Mouse (Mus musculus): ENCODE measurements at regions not wholly inside any gene's neighbourhood (a gene's known extent, or its start where the extent isn't known, plus 50 kb on each side); places are given as distances from the start of the nearest gene placed in this dataset.

- DNase-seq (ENCODE audit: low spot score) (no peak), ATAC-seq (replicated peaks; ENCODE audit: insufficient number of reproducible peaks, low FRiP score, low TSS enrichment, low read depth) (no peak)
- H3K27ac ChIP-seq (replicated peaks; ENCODE audit: low read depth, low read length) = no peak overlapping the region
- H3K27me3 ChIP-seq (ENCODE audit: control insufficient read depth, insufficient read depth, low read length) = no peaks in the 10 kb centered on the region
- H3K4me1 ChIP-seq (ENCODE audit: control insufficient read depth, insufficient read depth, low read length) = no peaks in the 10 kb centered on the region
- no peak overlapping the region for H3K4me2 ChIP-seq (ENCODE audit: low read depth, low read length)
- 85% methylated on average over 2 of the region's 2 CpGs for WGBS
- H3K4me3 ChIP-seq (ENCODE audit: low read depth, low read length) = no peak overlapping the region
- H3K9ac ChIP-seq (replicated peaks; ENCODE audit: low read length) = no peak overlapping the region
- no peaks in the 10 kb centered on the region for H3K9me3 ChIP-seq (replicated peaks; ENCODE audit: control insufficient read depth, low read length)
- H3K36me3 ChIP-seq (replicated peaks; ENCODE audit: control insufficient read depth, insufficient read depth, low read depth, low read length) = no peaks in the 10 kb centered on the region
These were observed 317.8 kb upstream of the Hnrnpa3 start for GRCm38 (mm10) chr2:75341310-75341709.

GRCm38 (mm10) chr2:75341726-75342280 lies 317.3 kb upstream of the Hnrnpa3 start:
- Histone ChIP-seq H3K4me3 (ENCODE audit: low read depth, low read length) (no peak overlapping the region), H3K27ac (replicated peaks; ENCODE audit: low read depth, low read length) (no peak overlapping the region), H3K9me3 (replicated peaks; ENCODE audit: control insufficient read depth, low read length) (no peaks in the 10 kb centered on the region), H3K27me3 (ENCODE audit: control insufficient read depth, insufficient read depth, low read length) (no peaks in the 10 kb centered on the region), H3K4me1 (ENCODE audit: control insufficient read depth, insufficient read depth, low read length) (no peaks in the 10 kb centered on the region), H3K4me2 (ENCODE audit: low read depth, low read length) (no peak overlapping the region), H3K36me3 (replicated peaks; ENCODE audit: control insufficient read depth, insufficient read depth, low read depth, low read length) (no peaks in the 10 kb centered on the region), H3K9ac (replicated peaks; ENCODE audit: low read length) (no peak overlapping the region)
- ATAC-seq (replicated peaks; ENCODE audit: insufficient number of reproducible peaks, low FRiP score, low TSS enrichment, low read depth) (no peak), DNase-seq (ENCODE audit: low spot score) (no peak)
- 82% methylated on average over 6 of the region's 6 CpGs for WGBS

GRCm38 (mm10) chr2:75350902-75351301 lies 308.2 kb upstream of the Hnrnpa3 start:
- H3K27me3 ChIP-seq (ENCODE audit: control insufficient read depth, insufficient read depth, low read length) = no peaks in the 10 kb centered on the region
- H3K9me3 ChIP-seq (replicated peaks; ENCODE audit: control insufficient read depth, low read length) = no peaks in the 10 kb centered on the region
- H3K4me1 ChIP-seq (ENCODE audit: control insufficient read depth, insufficient read depth, low read length) = no peaks in the 10 kb centered on the region
- ATAC-seq (replicated peaks; ENCODE audit: insufficient number of reproducible peaks, low FRiP score, low TSS enrichment, low read depth) (no peak), DNase-seq (ENCODE audit: low spot score) (no peak)
- no peaks in the 10 kb centered on the region for H3K36me3 ChIP-seq (replicated peaks; ENCODE audit: control insufficient read depth, insufficient read depth, low read depth, low read length)
- H3K9ac ChIP-seq (replicated peaks; ENCODE audit: low read length) = no peak overlapping the region
- no peak overlapping the region for H3K4me3 ChIP-seq (ENCODE audit: low read depth, low read length)
- H3K27ac ChIP-seq (replicated peaks; ENCODE audit: low read depth, low read length) = no peak overlapping the region
- 79% methylated on average over 3 of the region's 3 CpGs for WGBS
- H3K4me2 ChIP-seq (ENCODE audit: low read depth, low read length) = no peak overlapping the region

GRCm38 (mm10) chr2:75351965-75352364 lies 307.1 kb upstream of the Hnrnpa3 start:
- Histone ChIP-seq H3K4me1 (ENCODE audit: control insufficient read depth, insufficient read depth, low read length) (no peaks in the 10 kb centered on the region), H3K27me3 (ENCODE audit: control insufficient read depth, insufficient read depth, low read length) (no peaks in the 10 kb centered on the region), H3K9me3 (replicated peaks; ENCODE audit: control insufficient read depth, low read length) (no peaks in the 10 kb centered on the region), H3K4me3 (ENCODE audit: low read depth, low read length) (no peak overlapping the region), H3K27ac (replicated peaks; ENCODE audit: low read depth, low read length) (no peak overlapping the region), H3K9ac (replicated peaks; ENCODE audit: low read length) (no peak overlapping the region), H3K36me3 (replicated peaks; ENCODE audit: control insufficient read depth, insufficient read depth, low read depth, low read length) (no peaks in the 10 kb centered on the region), H3K4me2 (ENCODE audit: low read depth, low read length) (no peak overlapping the region)
- ATAC-seq (replicated peaks; ENCODE audit: insufficient number of reproducible peaks, low FRiP score, low TSS enrichment, low read depth) (no peak), DNase-seq (ENCODE audit: low spot score) (no peak)
- WGBS = 91% methylated on average over 5 of the region's 5 CpGs

DNA sequence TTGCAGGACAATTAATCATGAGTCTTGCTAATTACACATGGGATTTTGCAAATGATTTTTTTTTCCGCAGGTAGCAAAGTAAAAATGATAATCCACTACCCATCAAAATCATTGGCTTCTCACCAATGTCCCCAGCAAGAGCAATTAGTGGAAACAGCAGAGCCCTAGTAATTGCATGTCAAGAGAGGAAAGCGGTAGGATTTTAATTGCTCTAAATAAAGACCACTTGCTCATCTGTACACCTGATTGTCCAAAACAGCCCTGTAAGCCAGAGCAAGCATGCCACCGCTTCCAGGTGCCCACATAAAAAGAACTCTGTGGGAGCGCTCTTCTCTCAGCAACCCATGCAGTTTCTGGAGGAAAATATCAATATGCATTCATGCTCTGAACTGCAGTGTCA lies 306.5 kb upstream of the Hnrnpa3 start:
- Histone ChIP-seq H3K9ac (replicated peaks; ENCODE audit: low read length) (no peak overlapping the region), H3K4me2 (ENCODE audit: low read depth, low read length) (no peak overlapping the region), H3K9me3 (replicated peaks; ENCODE audit: control insufficient read depth, low read length) (no peaks in the 10 kb centered on the region), H3K4me1 (ENCODE audit: control insufficient read depth, insufficient read depth, low read length) (no peaks in the 10 kb centered on the region), H3K27me3 (ENCODE audit: control insufficient read depth, insufficient read depth, low read length) (no peaks in the 10 kb centered on the region), H3K27ac (replicated peaks; ENCODE audit: low read depth, low read length) (no peak overlapping the region), H3K36me3 (replicated peaks; ENCODE audit: control insufficient read depth, insufficient read depth, low read depth, low read length) (no peaks in the 10 kb centered on the region), H3K4me3 (ENCODE audit: low read depth, low read length) (no peak overlapping the region)
- DNase-seq (ENCODE audit: low spot score) (no peak), ATAC-seq (replicated peaks; ENCODE audit: insufficient number of reproducible peaks, low FRiP score, low TSS enrichment, low read depth) (no peak)
- WGBS = 74% methylated on average over 4 of the region's 4 CpGs

- H3K4me3 ChIP-seq (ENCODE audit: low read depth, low read length) = no peak overlapping the region
- no peaks in the 10 kb centered on the region for H3K27me3 ChIP-seq (ENCODE audit: control insufficient read depth, insufficient read depth, low read length)
- no peak overlapping the region for H3K9ac ChIP-seq (replicated peaks; ENCODE audit: low read length)
- no peaks in the 10 kb centered on the region for H3K36me3 ChIP-seq (replicated peaks; ENCODE audit: control insufficient read depth, insufficient read depth, low read depth, low read length)
- ATAC-seq (replicated peaks; ENCODE audit: insufficient number of reproducible peaks, low FRiP score, low TSS enrichment, low read depth) (no peak), DNase-seq (ENCODE audit: low spot score) (no peak)
- no peaks in the 10 kb centered on the region for H3K4me1 ChIP-seq (ENCODE audit: control insufficient read depth, insufficient read depth, low read length)
- H3K4me2 ChIP-seq (ENCODE audit: low read depth, low read length) = no peak overlapping the region
- WGBS = 65% methylated on average over 8 of the region's 8 CpGs
- no peaks in the 10 kb centered on the region for H3K9me3 ChIP-seq (replicated peaks; ENCODE audit: control insufficient read depth, low read length)
- H3K27ac ChIP-seq (replicated peaks; ENCODE audit: low read depth, low read length) = no peak overlapping the region
These were observed 302.2 kb upstream of the Hnrnpa3 start for GRCm38 (mm10) chr2:75356691-75357375.

GRCm38 (mm10) chr2:75357516-75357915 lies 301.5 kb upstream of the Hnrnpa3 start:
- WGBS = 78% methylated on average over 2 of the region's 2 CpGs
- no peak overlapping the region for H3K9ac ChIP-seq (replicated peaks; ENCODE audit: low read length)
- H3K4me3 ChIP-seq (ENCODE audit: low read depth, low read length) = no peak overlapping the region
- no peaks in the 10 kb centered on the region for H3K36me3 ChIP-seq (replicated peaks; ENCODE audit: control insufficient read depth, insufficient read depth, low read depth, low read length)
- no peaks in the 10 kb centered on the region for H3K4me1 ChIP-seq (ENCODE audit: control insufficient read depth, insufficient read depth, low read length)
- no peak for DNase-seq (ENCODE audit: low spot score)
- ATAC-seq (replicated peaks; ENCODE audit: insufficient number of reproducible peaks, low FRiP score, low TSS enrichment, low read depth) = no peak
- no peak overlapping the region for H3K27ac ChIP-seq (replicated peaks; ENCODE audit: low read depth, low read length)
- no peaks in the 10 kb centered on the region for H3K27me3 ChIP-seq (ENCODE audit: control insufficient read depth, insufficient read depth, low read length)
- H3K9me3 ChIP-seq (replicated peaks; ENCODE audit: control insufficient read depth, low read length) = no peaks in the 10 kb centered on the region
- H3K4me2 ChIP-seq (ENCODE audit: low read depth, low read length) = no peak overlapping the region

- H3K4me3 ChIP-seq (ENCODE audit: low read depth, low read length) = no peak overlapping the region
- WGBS = 78% methylated on average over 3 of the region's 3 CpGs
- H3K27ac ChIP-seq (replicated peaks; ENCODE audit: low read depth, low read length) = no peak overlapping the region
- ATAC-seq (replicated peaks; ENCODE audit: insufficient number of reproducible peaks, low FRiP score, low TSS enrichment, low read depth) (no peak), DNase-seq (ENCODE audit: low spot score) (no peak)
- no peaks in the 10 kb centered on the region for H3K9me3 ChIP-seq (replicated peaks; ENCODE audit: control insufficient read depth, low read length)
- H3K4me2 ChIP-seq (ENCODE audit: low read depth, low read length) = no peak overlapping the region
- no peaks in the 10 kb centered on the region for H3K36me3 ChIP-seq (replicated peaks; ENCODE audit: control insufficient read depth, insufficient read depth, low read depth, low read length)
- H3K4me1 ChIP-seq (ENCODE audit: control insufficient read depth, insufficient read depth, low read length) = no peaks in the 10 kb centered on the region
- H3K9ac ChIP-seq (replicated peaks; ENCODE audit: low read length) = no peak overlapping the region
- no peaks in the 10 kb centered on the region for H3K27me3 ChIP-seq (ENCODE audit: control insufficient read depth, insufficient read depth, low read length)
These were observed 298.1 kb upstream of the Hnrnpa3 start for GRCm38 (mm10) chr2:75360936-75361335.
